Mouse (Mus musculus) cerebellum, postnatal 14 days (tissue): ENCODE measurements around the gene Abca1.

ENCODE experiments used
- DNase-seq, 2 experiments: peaks; one replicate each; pipeline ENCODE4 v3.0.0; 2021; ENCODE audit warnings: mixed read lengths in 2 of 2

Gene Abca1

DNA sequence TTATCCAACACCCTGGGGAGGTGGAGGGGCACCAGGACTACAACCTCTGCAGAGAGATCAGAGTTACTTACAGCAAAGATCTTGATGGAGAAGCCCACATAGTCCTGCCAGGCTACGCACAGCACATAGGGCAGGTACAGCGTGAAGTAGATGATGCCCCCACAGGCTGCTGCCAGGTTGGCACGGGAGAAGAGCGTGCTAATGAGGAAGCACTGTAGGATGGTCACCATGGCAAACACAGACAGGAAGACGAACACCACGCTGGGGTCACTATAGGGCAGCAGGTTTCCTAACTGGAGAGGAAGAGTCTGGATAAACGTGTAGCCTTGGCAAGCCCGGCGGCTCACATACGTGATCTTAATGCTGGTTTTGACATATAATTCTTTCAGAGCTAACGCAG, 77.8 kb downstream of the Abca1 start:
- DNase-seq = no peak

DNA sequence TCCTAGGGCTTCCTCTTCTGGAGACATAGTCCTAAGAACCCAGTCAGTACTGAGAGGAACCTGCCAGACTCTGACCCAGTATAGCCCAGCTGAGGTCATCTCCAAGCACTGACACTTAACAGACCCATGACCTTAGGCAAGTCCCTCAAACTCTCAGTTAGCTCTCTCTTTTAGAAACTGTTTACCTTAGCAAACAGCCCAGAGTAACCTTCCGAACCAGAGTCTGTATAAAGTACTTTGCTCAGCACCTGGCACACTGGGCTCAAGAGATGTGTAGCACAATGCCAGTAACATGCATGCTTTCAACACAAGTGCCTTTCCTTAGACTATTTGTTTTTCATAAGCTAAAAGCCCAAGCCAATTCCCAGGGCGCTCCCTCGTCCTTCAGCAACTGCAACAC, 79.4 kb downstream of the Abca1 start:
- no peak for DNase-seq

DNA sequence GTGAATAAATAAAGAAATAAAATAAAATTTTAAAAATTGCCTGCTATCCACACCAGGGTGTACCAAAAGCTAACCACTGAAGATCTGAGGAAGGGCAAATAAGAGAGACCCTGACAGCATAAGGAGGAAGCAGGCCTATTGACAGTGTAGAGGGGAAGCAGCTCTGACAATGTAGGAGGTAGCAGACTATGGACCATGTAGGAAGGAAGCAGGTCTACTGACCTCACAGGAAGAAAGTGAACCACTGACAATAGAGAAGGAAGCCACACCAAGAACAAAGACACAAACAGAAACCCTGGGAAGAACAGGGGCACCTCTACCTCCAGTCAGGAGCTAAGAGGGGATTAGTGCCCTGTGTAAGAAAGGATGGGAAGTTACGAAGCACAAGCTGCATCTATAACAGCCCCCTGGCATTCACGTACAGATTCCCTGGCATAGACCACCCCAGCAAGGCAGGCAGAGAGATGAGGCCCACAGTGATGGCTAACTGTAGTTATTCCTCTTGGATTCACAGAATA, 80.8 kb downstream of the Abca1 start:
- no peak for DNase-seq

DNA sequence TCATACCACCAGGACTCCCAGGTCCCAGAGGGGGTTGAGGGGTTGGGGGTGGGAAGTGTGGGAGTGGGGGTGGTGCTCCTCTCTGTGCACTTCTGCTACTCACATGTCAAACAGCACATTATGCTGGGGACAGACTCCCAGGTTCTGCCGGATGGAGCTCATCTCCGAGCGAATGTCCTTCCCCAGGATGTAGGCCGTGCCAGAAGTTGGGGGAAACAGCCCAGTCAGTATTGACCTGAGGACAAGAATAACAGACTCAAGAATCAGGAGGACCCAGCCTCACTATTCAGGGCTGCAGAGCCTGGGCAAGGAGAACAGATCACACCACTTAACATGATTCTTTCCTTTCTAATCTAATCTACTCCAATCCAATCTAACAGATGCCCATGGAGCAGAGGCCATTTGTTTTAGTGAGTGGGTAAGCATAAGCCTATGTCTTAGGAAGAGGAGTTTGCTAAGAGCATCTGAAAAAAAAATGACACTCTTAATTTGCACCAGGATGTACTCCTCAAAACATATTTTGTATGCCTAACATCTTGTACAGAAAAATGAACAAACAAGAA, 82.8 kb downstream of the Abca1 start:
- no peak for DNase-seq

DNA sequence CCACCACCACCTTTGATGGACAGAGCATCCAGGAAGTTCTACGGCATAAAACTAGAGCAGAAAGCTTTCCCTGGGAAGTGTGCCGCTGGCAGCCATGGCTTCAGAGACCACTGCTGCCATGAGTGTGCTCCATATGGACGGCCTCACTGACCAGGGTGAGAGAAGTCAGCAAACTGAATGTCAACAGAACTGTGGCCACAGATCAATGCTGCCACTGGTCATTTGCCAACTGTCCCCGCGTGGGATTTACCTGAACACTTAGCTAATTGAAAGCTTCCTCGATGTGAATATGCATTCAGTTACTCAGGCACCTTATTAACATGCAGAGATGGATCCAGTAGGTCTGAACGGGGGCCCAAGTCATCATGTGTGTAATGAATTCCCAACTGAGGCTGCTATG, 86.7 kb downstream of the Abca1 start:
- DNase-seq = no peak

DNA sequence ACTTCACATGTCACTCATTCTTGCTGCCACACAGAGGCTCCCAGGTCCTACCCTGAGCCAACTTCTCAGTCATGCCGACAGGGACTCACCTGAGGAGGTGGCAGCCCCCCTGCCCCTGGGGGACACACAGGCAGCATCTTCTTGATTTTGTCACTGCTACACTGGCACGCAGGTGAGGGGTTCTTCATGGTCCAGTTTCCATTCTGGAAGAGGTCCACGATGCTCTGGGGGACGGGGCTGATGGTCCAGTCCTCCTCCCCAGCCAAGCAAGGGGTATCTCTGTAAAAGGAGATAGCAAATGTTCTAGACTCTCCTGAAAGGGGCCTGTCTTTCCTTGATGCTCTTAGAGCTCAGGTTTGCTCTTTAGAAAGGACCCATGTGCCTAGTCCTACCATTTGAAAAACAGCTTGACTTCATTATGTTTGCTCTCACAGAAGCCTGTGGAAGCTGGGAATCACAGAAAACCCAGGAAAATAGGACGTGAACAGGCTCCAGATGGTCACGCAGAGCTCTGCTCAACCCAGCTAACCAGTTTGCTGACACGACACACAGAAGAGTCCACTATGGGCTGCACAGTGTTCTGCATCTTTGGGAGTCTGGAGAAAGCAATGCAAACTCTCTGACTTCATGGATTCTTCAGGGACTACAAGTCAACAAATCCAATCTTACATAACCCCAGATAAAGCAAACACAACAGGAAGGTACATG, 97.2 kb downstream of the Abca1 start:
- DNase-seq = peak; percentile 50 to 54

DNA sequence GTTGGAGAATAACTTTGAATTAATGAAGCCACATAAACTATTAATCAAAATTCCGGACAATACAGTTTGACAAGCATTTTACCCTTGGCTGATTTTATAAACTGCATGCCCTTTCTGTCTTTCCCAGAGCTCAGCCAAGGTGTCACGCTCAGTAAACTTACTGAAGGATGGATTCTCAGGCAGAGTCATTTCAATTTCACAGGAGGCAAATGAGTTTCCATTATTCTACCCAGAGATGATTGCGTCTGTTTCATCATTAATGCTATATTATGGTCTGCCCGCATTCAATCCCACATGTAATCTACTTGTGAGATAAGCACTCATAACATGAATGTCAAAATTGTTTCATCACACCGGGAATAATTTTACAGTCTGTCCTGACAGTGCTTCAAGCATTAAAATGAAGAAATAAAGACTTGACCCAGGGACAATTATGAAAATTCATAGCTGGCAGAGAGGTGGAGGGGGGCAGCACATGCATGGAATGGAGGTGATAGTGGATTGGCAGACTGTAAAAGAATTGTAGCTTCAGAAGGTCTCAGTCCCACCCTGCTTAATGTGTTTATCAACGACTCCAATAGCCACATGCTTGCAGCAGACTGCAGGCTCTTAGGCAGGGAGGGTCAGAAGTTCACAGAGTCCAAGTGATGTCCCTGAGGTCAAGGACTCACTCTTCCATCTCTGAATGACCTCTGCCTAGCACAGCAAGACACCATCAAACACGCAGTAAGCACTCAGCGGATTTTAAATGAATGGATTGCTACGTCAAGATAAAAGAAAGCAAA, 113.3 kb downstream of the Abca1 start:
- no peak for DNase-seq

DNA sequence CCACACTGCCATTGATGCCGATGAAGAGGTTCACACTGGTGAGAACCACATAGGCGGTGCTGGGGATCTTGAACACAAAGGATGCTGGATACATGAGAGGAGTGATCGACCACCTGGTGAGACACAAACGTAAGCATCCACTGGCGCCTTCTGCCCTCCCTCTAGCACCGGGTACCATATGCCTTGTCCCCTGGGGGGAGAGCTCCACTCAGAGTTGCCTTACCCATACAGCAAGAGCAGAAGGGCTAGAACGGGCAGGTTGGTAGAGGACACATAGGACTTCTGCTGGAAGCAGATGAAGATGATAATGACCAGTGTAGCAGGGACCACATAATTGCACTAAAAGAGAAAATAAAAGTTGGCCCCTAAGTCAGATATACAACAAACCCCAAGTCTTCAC, 113.9 kb downstream of the Abca1 start:
- no peak for DNase-seq

DNA sequence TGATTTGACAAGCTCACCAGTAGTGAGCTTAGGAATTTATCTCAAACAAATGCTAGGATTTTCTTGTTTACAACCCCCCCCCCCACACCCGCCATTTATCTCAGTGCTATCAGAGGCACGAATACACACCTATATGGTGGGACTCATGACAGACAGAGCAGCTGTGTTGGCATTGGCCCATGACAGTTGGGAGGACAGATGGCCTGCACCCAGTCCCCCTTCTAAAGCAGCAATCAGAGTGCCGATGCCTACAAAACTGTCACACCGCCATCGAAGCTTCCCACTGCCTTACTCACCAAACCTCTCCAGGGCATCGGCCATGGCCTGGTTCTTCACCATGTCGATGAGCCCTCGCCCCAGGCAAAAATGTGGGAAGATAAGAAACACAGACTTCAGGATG, 115.9 kb downstream of the Abca1 start:
- peak; percentile 78 to 80 for DNase-seq

DNA sequence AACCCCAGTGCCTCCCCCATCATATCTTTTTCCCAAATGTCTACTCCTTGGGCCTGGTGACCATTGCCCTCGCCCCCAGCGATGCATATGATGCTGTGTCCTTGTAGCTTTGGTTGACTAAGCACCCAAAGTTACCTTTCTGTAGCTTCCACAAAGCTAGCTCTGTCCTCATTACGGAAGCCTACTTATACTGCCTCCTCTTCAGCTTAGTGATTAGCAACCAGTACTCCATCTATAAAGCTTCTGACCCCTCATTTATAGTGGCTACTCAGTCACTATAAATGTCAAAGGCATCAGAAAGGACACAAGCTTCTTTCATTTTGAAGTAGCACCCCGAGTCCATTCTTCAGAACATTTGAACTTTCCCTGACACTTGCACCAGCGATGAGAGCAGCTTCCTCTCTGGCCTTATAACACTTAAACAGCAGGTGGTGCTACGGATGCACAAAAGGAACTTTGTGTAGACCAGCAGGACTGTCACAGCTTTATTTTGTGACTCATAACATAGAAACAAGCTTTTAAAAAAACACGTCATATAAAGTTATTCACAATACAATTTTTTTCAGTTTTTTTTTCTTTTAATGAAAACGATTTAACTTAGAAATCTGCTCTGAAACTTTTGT, 129.3 kb downstream of the Abca1 start:
- DNase-seq = peak; percentile 25 to 29

DNA sequence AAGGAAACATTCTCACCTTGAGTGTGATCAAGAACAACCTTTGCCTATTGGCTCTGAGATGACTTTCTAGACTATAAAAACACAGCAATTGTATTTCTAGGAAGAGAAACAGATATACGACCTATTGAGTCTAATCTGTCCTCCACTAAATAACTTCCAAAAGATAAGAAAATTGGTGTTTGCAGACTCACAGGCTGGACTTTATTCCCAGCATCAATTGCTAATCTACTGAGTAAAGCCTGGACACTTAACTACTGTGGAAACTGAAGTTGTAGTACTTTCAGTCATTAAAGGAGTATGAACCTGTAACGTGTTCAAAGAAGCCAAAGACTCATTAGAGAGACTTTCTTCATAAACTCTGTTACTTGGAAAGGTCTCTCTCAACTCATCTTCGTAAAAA, 131.9 kb downstream of the Abca1 start:
- DNase-seq = no peak

DNA sequence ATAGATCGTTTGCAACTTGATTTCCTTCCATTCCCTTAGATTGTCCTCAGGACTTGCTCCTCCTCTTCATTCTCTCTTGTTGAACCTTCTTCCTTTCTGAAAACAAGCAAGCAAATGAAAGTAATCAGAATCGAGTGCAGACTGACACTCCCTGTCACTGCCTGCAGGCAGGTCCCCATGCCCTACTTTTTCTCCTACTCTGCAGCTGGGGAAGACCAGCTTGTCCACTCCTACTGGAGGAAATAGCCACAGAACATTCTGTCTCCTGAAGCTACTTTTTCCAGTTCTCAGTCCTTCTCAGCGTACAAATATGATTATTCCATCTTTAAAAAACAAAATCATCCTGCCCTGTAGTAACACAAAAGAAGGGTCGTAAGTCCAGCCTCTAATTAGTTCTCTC, 135.3 kb downstream of the Abca1 start:
- DNase-seq = no peak

DNA sequence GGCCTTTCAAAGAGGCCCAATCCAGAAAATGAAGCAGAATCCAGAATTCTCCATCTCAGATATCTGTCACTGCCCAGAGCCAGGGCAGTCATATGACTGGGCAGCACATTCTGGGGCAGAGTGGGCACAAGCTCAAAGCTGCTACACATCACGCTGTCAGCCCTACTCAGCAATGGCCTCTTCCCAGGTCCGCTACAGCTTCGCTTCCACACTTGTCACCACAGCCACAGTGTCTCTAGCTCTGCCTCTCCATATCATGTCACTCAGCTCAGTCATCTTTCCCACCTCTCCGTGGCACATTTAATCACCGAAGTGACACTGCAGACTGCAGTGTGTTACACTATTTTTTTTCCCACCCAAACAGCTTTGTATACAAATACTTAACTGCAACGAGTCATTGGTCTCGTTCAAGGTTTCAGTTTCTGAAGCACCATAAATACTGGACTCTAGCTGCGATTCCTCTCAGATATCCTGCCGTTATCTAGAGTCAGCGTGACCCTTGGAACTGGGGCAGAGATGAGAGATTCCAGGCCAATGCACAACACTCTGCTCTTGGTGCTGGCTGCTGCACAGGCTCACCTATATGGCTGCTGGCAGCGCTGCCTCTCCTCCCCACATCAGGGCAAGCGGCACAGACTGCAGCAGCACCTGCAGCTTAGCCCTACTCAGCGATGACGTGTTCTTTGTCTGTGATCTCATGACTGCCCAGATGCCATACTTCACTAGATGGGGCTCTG, 136.3 kb downstream of the Abca1 start:
- no peak for DNase-seq

DNA sequence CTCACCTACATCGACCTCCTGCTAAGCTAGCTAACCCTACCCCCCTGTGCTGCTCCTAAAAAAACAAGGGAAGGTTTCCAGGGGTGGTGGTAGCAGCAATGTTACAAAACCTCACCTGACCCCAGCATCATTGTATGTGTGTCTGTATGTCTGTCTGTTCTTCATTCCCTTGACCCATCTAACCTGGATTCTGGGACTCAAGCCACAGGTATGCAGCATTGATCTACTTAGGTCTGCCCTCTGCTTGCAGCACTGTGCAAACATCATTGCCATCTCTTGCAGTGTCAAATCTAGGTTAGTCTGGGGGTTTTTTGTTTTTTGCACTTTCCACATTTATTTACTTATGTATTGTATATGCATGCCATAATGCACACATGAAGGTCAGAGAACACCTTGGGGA, 141.3 kb downstream of the Abca1 start:
- DNase-seq = no peak

DNA sequence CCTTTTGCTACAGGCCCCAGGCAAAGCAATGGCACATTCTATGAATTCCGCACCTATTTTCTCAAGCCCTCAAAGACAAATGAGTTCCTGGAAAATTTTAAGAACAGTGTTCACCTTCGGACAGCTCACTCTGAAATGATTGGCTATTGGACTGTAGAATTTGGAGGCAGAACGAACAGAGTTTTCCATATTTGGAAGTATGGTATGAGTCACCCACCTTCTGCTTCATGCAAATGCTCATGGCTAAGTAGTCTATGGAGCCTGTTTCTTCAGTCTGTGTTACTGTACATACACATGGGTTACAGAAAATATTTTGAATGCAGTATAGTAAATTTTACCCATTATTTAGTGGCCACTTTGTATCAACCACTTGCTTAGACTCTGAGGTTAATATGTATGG, 144.7 kb downstream of the Abca1 start:
- DNase-seq = no peak

DNA sequence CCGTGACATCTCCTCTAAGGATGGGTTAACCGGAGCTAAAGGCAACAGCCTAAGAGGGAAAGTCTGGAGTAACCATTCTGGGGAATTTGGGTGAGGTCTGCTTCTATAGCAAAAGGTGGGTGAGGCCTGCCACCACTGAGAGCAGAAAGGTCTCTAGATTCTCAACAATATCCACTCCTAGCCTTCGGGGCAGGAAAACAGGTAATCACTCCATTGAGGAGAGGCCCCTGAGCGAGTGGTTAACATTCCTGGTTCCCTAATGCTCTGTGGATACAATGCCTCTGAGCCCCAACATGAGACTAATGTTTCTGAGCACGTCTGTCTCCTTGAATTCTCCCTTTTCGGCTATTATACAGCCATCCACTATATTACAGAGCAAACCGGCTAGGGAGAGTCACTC, 145.3 kb downstream of the Abca1 start:
- DNase-seq = no peak

DNA sequence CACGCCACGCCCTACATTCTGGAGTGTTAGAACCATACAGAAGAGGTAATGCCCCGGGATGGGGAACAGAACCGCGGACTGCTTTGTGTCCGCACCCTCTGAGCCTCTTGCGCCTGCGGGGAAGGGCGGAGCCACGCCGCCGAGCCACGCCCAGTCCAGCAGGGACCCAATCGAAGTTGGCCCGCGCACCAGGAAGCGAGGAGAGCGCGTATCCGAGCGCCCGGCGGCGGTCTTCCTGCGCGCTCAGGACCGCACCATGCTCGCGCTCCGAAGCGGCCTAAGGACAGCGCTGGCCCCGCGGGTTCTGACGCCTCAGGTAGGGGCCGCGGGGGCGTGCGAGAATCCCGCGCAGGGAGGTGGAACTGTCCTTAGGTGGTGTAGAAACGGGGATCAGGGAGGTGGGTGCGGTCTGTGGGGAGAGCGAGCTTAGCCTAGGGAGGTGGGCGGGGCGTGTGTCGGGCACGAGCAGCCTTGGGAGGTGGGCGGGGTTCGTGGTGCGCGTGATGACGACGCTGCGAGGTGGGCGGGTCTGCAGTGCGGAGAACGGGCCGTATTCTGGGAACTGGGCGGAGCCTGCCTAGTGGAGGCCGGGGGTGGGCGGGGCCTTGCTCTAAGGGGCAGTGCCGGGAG, 147.8 kb downstream of the Abca1 start, which contains the start of gene Nipsnap3b:
TSS of gene Nipsnap3b (plus strand) at position 149 of the 630 bp plus-strand sequence.
- DNase-seq = peak; percentile 98 to 99

DNA sequence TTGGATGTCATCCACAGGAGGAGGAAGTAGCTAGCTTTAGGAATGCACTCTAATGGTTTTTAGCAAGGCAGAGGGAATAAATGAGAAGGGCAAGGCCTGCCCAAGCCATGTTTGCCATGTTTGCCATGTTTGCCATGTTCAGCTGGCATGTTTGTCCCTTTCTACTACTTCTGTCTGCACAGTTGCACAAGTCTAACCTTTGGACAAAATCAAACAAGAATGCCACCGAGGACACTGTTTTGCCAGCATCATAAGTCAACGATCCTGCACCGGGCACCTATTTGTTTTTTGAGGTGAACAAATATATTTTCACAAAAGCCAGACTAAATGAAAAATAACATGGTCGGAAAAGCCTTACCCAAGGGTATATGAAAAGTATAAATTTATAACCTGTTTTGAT, 149.8 kb downstream of the Abca1 start:
- DNase-seq = no peak

DNA sequence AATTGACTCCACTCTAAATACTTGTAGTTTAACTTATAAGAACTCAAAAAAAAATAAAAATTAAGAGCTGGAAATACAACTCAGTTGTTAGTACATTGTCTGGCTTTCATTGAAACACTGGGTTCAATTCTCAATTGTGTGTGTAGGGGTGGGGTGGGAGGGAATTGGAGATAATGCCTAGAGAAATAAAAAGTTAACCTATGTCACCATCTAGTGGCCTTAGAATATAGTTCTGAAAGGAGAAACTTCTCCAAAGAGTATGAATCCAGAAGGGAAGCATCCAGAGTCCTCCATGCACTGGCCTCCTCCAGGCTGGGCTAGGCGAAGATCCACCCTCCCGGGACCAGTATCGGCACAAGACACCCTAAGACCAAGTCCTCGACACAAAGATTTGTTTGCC, 150.5 kb downstream of the Abca1 start:
- DNase-seq = no peak

DNA sequence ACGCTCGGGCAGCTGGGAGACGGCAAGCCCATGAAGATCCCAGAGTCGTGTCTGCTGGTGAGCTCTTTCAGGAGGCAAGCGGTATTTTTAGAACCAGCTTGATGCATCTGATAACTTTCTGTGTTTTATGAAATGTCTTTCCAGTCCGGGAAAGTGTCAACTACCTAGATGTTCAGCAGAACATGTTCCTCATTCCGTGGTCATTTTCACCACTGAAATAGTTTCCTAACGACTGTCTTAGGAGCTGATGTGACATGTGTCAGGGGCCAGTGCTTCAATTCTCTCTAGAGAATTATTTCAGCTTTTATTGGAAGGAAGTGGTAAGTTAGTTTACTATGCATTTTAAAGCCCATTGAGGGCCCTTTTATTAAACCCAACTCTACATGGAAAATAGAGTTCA, 159.5 kb downstream of the Abca1 start:
- DNase-seq = no peak

DNA sequence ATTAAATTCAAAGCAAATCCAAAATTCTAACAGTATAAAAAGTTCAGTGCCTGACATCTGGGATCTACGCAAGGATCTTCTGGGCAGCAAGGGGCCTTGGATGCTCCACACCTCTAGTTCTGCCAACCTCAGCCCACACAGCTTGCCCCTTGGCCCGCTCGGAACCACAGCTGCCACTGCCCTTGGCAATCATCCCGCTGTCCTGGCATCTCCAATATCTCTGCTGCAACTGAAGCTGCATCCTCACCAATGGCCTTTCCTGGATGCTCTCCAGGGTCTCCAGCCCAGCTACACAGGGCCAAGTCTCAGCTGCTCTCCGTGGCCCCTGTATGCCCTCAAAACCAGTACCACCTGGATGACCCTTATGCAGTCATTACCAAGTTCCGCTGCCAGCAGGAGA, 160.2 kb downstream of the Abca1 start:
- peak; percentile 70 to 83 for DNase-seq

DNA sequence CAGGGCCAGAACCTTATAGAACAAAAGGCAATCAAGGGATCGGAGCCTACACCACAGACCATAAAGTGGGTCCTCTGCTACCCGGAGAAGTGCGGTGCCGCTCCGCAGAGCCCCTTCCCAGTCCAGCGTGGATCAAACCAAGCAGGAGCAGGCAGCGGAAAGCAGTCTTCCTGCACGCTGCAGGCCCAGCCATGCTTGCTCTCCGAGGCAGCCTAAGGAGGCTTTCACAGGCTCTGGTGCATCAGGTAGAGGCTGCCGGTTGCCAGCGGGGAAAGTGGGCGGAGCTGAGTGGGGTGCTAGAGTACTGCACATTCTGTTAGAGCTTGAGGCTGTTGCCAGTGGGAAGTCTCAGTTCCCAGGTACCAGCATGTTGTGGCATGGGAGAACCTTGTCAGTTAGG, 170.4 kb downstream of the Abca1 start, which contains the start of gene Nipsnap3a:
TSS of gene Nipsnap3a (plus strand) at position 25 of the 400 bp plus-strand sequence.
- peak in 1 of 2 experiments; percentile 10 for DNase-seq
